Mouse (Mus musculus) embryonic facial prominence, embryonic 12.5 days (tissue): ENCODE results near the gene Sgip1. TPM values are rescaled to one million over a fixed set of nuclear protein-coding genes. Genes with fewer than 3 reads are reported as not detected.

Experiments used
- ATAC-seq: fragments of 200-750 bp; cut with Nextera tagmentation; 2 replicates; pipeline ENCODE4 v1.8.0; 2017; ENCODE audit not compliant: insufficient number of reproducible peaks, insufficient read depth, low FRiP score, low TSS enrichment
- H3K27ac ChIP-seq: fragments of 300-500 bp; sonication (generic); 2 replicates; pipeline ENCODE4 v1.5.1; 2016; ENCODE audit warnings: mild to moderate bottlenecking
- H3K27me3 ChIP-seq: fragments of 300-500 bp; sonication (generic); 2 replicates; pipeline ENCODE4 v1.6.1; 2016; ENCODE audit warnings: mild to moderate bottlenecking, moderate library complexity
- H3K36me3 ChIP-seq: fragments of 300-500 bp; sonication (generic); 2 replicates; pipeline ENCODE4 v1.6.1; 2016; ENCODE audit warnings: mild to moderate bottlenecking
- H3K4me1 ChIP-seq: fragments of 300-500 bp; sonication (generic); 2 replicates; pipeline ENCODE4 v1.6.1; 2016
- H3K4me2 ChIP-seq: fragments of 300-500 bp; sonication (generic); replicated peaks from 2 replicates; pipeline ENCODE4 v1.6.1; 2016; ENCODE audit warnings: mild to moderate bottlenecking, moderate library complexity
- H3K4me3 ChIP-seq: fragments of 300-500 bp; sonication (generic); 2 replicates; pipeline ENCODE4 v1.5.1; 2016; ENCODE audit warnings: mild to moderate bottlenecking
- H3K9ac ChIP-seq: fragments of 300-500 bp; sonication (generic); 2 replicates; pipeline ENCODE4 v1.6.1; 2016; ENCODE audit warnings: mild to moderate bottlenecking, moderate library complexity
- H3K9me3 ChIP-seq: fragments of 300-500 bp; sonication (generic); 2 replicates; pipeline ENCODE4 v1.6.1; 2016; ENCODE audit warnings: mild to moderate bottlenecking, moderate library complexity
- WGBS: fragments of 180-500 bp; shearing (Covaris S2); methylation state at CpG from one replicate; pipeline ENCODE4 v1.1.7; 2016; 5-methylcytosine and 5-hydroxymethylcytosine counted together
- polyA plus RNA-seq: library from polyadenylated mRNA; unstranded; fragments of >200 nt; fragmentation: Nextera tagmentation; extraction: Ambion mirVana; gene quantifications from 2 replicates; pipeline ENCODE4 v1.2.1, GENCODE M21; 2016

The Sgip1 gene
- polyA plus RNA-seq, 1 experiment from 2014 or later: 14.1 TPM

GRCm38 (mm10) chr4:102759095-102759890, 18.2 kb downstream of the Sgip1 start:
- Histone ChIP-seq H3K4me1 (peaks cover 10% of the 10 kb centered on the region; the same call in 1 of the 2 replicates), H3K36me3 (no peaks in the 10 kb centered on the region), H3K4me3 (peak overlapping the region; percentile 46), H3K4me2 (peak overlapping the region; percentile 78), H3K9me3 (no peaks in the 10 kb centered on the region), H3K27me3 (no peaks in the 10 kb centered on the region), H3K27ac (peak overlapping the region; percentile 72), H3K9ac (peak overlapping the region; percentile 56)
- under 1% methylated on average over 41 of the region's 41 CpGs for WGBS
- ATAC-seq: 0 out of 2 replicates have a peak, but pooled peaks have one; percentile 3

- ATAC-seq: peak; percentile 98
- Histone ChIP-seq H3K4me1 (peaks cover 10% of the 10 kb centered on the region; the same call in 1 of the 2 replicates), H3K4me2 (peak overlapping the region; percentile 78), H3K4me3 (peak overlapping the region; percentile 46), H3K27me3 (no peaks in the 10 kb centered on the region), H3K36me3 (no peaks in the 10 kb centered on the region), H3K9me3 (no peaks in the 10 kb centered on the region), H3K27ac (peak overlapping the region; percentile 72), H3K9ac (peak overlapping the region; percentile 20)
- 2% methylated on average over 25 of the region's 25 CpGs for WGBS
Measured at GRCm38 (mm10) chr4:102760042-102760821, 19.1 kb downstream of the Sgip1 start.

DNA sequence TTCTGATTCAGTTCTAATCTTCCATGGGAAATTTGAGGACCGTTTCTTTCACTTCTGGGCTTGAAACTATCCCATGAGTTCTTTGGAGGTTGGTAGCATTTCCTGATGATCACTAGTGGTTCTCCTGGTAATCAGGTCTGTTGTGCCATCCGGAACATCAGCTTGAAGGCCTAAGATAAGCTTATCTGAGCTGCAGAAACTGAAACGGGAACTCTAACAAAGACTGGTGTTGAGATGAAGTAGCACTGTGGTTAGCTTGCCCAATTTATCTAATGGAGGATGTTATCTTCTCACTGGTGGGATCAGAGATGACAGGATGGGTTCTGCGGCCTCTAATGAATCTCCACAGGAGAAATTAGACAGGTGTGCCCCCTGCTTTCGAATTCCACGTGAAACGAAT, 21.0 kb downstream of the Sgip1 start:
- no peaks in the 10 kb centered on the region for H3K27me3 ChIP-seq
- ATAC-seq: no peak
- peaks cover 10% of the 10 kb centered on the region; the same call in 1 of the 2 replicates for H3K4me1 ChIP-seq
- WGBS: 86% methylated on average over 7 of the region's 7 CpGs
- H3K9ac ChIP-seq: no peak overlapping the region
- no peaks in the 10 kb centered on the region for H3K9me3 ChIP-seq
- H3K36me3 ChIP-seq: no peaks in the 10 kb centered on the region
- no peak overlapping the region for H3K4me2 ChIP-seq
- no peak overlapping the region for H3K27ac ChIP-seq
- no peak overlapping the region for H3K4me3 ChIP-seq

- WGBS: 90% methylated on average over 1 of the region's 1 CpGs
- H3K4me1 ChIP-seq: no peaks in the 10 kb centered on the region
- H3K9ac ChIP-seq: no peak overlapping the region
- H3K27me3 ChIP-seq: no peaks in the 10 kb centered on the region
- no peak overlapping the region for H3K4me3 ChIP-seq
- H3K4me2 ChIP-seq: no peak overlapping the region
- ATAC-seq: no peak
- no peak overlapping the region for H3K27ac ChIP-seq
- no peaks in the 10 kb centered on the region for H3K9me3 ChIP-seq
- H3K36me3 ChIP-seq: no peaks in the 10 kb centered on the region
Measured at GRCm38 (mm10) chr4:102769070-102769469, 28.0 kb downstream of the Sgip1 start.

DNA sequence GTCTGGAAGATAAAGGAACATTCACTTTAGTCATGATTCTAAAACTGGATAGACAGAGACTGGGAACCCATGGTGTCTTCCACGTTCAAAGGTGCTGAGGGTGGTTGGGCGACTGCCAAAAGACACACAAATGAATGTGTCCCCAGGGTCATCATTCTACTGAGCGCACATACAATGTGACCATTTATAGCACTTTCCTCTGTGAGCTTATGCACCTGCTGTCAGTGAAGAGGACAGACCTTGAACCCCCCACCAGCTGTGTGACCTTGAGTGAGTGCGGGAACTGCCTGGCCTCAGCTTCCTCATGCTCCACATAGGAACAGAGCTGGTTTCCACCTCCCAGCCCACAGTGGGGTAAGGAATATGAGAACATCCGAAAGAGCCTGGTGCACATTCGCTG, 28.8 kb downstream of the Sgip1 start:
- 87% methylated on average over 6 of the region's 6 CpGs for WGBS

GRCm38 (mm10) chr4:102771598-102772357, 30.7 kb downstream of the Sgip1 start:
- Histone ChIP-seq H3K9me3 (no peaks in the 10 kb centered on the region), H3K27ac (no peak overlapping the region), H3K27me3 (no peaks in the 10 kb centered on the region), H3K9ac (no peak overlapping the region), H3K4me3 (no peak overlapping the region), H3K4me1 (peaks cover 6% of the 10 kb centered on the region; the same call in 1 of the 2 replicates), H3K36me3 (no peaks in the 10 kb centered on the region), H3K4me2 (no peak overlapping the region)
- ATAC-seq: no peak
- 68% methylated on average over 5 of the region's 5 CpGs for WGBS

More for the DNA sequence above, 28.8 kb downstream of the Sgip1 start:
- Histone ChIP-seq H3K27me3 (no peaks in the 10 kb centered on the region), H3K9ac (no peak overlapping the region), H3K9me3 (no peaks in the 10 kb centered on the region), H3K4me3 (no peak overlapping the region), H3K4me2 (no peak overlapping the region), H3K27ac (no peak overlapping the region), H3K4me1 (no peaks in the 10 kb centered on the region), H3K36me3 (no peaks in the 10 kb centered on the region)
- no peak for ATAC-seq

- Histone ChIP-seq H3K9ac (no peak overlapping the region), H3K36me3 (no peaks in the 10 kb centered on the region), H3K27ac (no peak overlapping the region), H3K4me1 (peaks cover 6% of the 10 kb centered on the region; the same call in 1 of the 2 replicates), H3K9me3 (no peaks in the 10 kb centered on the region), H3K27me3 (no peaks in the 10 kb centered on the region), H3K4me3 (no peak overlapping the region), H3K4me2 (no peak overlapping the region)
- ATAC-seq: no peak
- WGBS: 89% methylated on average over 3 of the region's 3 CpGs
Measured at GRCm38 (mm10) chr4:102773225-102773624, 32.1 kb downstream of the Sgip1 start.

- Histone ChIP-seq H3K4me2 (no peak overlapping the region), H3K9me3 (no peaks in the 10 kb centered on the region), H3K9ac (no peak overlapping the region), H3K4me3 (no peak overlapping the region), H3K27ac (no peak overlapping the region), H3K36me3 (no peaks in the 10 kb centered on the region), H3K27me3 (no peaks in the 10 kb centered on the region), H3K4me1 (peaks cover 6% of the 10 kb centered on the region; the same call in 1 of the 2 replicates)
- ATAC-seq: no peak
- 93% methylated on average over 1 of the region's 1 CpGs for WGBS
Measured at GRCm38 (mm10) chr4:102773841-102774240, 32.7 kb downstream of the Sgip1 start.

DNA sequence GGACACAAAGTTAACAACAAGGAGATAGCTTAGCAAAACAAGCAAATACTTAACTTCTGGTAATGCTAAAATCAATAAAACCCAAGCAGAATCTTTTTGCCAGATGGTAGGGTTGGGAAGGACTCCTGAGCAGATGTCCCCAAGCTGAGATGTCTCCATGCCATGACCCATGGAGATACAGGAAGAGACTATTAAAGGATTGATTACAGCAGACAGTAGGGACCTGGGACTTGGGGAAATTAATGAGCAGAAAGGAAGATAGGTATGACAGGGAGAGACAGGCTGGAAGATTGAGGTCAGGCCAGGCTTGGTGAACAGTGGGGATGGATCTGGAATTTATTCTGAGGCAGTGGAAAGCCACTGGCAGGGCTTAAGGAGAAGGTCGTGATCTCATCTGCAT, 33.5 kb downstream of the Sgip1 start:
- Histone ChIP-seq H3K4me2 (no peak overlapping the region), H3K27ac (no peak overlapping the region), H3K9ac (no peak overlapping the region), H3K36me3 (no peaks in the 10 kb centered on the region), H3K4me3 (no peak overlapping the region), H3K27me3 (no peaks in the 10 kb centered on the region), H3K4me1 (peaks cover 6% of the 10 kb centered on the region; the same call in 1 of the 2 replicates), H3K9me3 (no peaks in the 10 kb centered on the region)
- 40% methylated on average over 1 of the region's 1 CpGs for WGBS
- ATAC-seq: no peak

DNA sequence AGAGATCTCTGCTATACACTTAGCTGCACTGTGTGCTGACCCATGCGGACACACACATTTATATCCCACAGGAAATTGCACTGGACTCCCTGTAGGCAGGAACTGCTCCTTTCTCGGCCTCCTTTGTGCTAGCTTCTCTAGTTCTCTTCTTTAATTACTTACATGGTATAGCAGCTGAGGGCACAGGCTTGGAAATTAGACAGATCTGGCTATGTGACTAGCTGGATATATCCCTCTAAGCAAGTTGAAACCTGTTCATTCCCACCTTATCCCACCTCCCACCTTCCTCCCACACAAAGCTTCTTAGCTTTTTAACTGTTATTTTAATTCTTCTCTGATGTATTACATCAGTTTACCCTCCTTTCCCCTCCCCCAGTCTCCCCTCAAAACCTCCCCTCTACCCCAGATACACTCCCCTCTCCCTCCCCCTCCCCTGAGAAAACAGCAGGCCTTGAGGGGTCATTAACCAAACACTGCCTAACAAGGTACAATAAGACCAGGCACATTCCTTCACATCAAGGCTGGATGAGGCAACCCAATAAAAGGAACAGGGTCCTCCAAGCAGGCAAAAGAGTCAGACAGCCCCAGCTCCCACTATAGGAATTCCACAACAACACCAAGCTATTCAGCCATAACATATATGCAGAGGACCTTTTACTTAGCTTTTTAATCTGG, 34.6 kb downstream of the Sgip1 start:
- Histone ChIP-seq H3K36me3 (no peaks in the 10 kb centered on the region), H3K27me3 (no peaks in the 10 kb centered on the region), H3K27ac (no peak overlapping the region), H3K4me2 (no peak overlapping the region), H3K9me3 (no peaks in the 10 kb centered on the region), H3K4me3 (no peak overlapping the region), H3K4me1 (peaks cover 6% of the 10 kb centered on the region; the same call in 1 of the 2 replicates), H3K9ac (no peak overlapping the region)
- WGBS: 48% methylated on average over 2 of the region's 2 CpGs
- ATAC-seq: no peak

GRCm38 (mm10) chr4:102779902-102780301, 38.8 kb downstream of the Sgip1 start:
- Histone ChIP-seq H3K4me3 (no peak overlapping the region), H3K4me1 (peaks cover 6% of the 10 kb centered on the region; the same call in 1 of the 2 replicates), H3K9ac (no peak overlapping the region), H3K27ac (no peak overlapping the region), H3K4me2 (no peak overlapping the region), H3K36me3 (no peaks in the 10 kb centered on the region), H3K9me3 (no peaks in the 10 kb centered on the region), H3K27me3 (no peaks in the 10 kb centered on the region)
- no peak for ATAC-seq
- WGBS: 85% methylated on average over 6 of the region's 6 CpGs
